Mouse (Mus musculus) midbrain, embryonic 10.5 days (tissue): ENCODE data around the gene Cacna1d. TPM values are rescaled to one million over a fixed set of nuclear protein-coding genes. Genes with fewer than 3 reads are reported as not detected.

ENCODE experiments used
- DNase-seq: peaks from one replicate; pipeline ENCODE4 v3.0.0-alpha.2; 2017; ENCODE audit warnings: low spot score
- H3K27ac ChIP-seq: fragments of 300-500 bp; sonication (generic); replicated peaks from 2 replicates; pipeline ENCODE4 v1.5.1; 2016; ENCODE audit warnings: mild to moderate bottlenecking
- H3K27me3 ChIP-seq: fragments of 300-500 bp; sonication (generic); 2 replicates; pipeline ENCODE4 v1.6.1; 2016; ENCODE audit warnings: low read depth, mild to moderate bottlenecking; ENCODE audit not compliant: poor library complexity, severe bottlenecking
- H3K36me3 ChIP-seq: fragments of 300-500 bp; sonication (generic); 2 replicates; pipeline ENCODE4 v1.6.1; 2016; ENCODE audit warnings: mild to moderate bottlenecking, moderate library complexity
- H3K4me1 ChIP-seq: fragments of 300-500 bp; sonication (generic); 2 replicates; pipeline ENCODE4 v1.6.1; 2016
- H3K4me3 ChIP-seq: fragments of 300-500 bp; sonication (generic); 2 replicates; pipeline ENCODE4 v1.5.1; 2016; ENCODE audit warnings: mild to moderate bottlenecking, moderate library complexity
- H3K9me3 ChIP-seq: fragments of 300-500 bp; sonication (generic); replicated peaks from 2 replicates; pipeline ENCODE4 v1.6.1; 2016; ENCODE audit warnings: mild to moderate bottlenecking
- WGBS: fragments of 180-500 bp; shearing (Covaris S2); methylation state at CpG from one replicate; pipeline ENCODE4 v1.1.7; 2016; 5-methylcytosine and 5-hydroxymethylcytosine counted together
- polyA plus RNA-seq: library from polyadenylated mRNA; unstranded; fragments of >200 nt; fragmentation: Nextera tagmentation; extraction: Ambion mirVana; gene quantifications from 2 replicates; pipeline ENCODE4 v1.2.1, GENCODE M21; 2016

The Cacna1d gene
- polyA plus RNA-seq, result 0.90 and 1.3 TPM in 2 replicates

- no peaks in the 10 kb centered on the region for H3K9me3 ChIP-seq
Observed at GRCm38 (mm10) chr14:30491342-30491741, at the start of gene Cacna1d. TSS of gene Cacna1d (minus strand) at chr14:30491455.

GRCm38 (mm10) chr14:30533780-30534450 lies 42.7 kb upstream of the Cacna1d start:
- WGBS, result 87% methylated on average over 6 of the region's 6 CpGs
- 0 out of 2 replicates have a peak, but pooled peaks cover 4% of the 10 kb centered on the region for H3K4me1 ChIP-seq
- no peaks in the 10 kb centered on the region for H3K9me3 ChIP-seq
- H3K27ac ChIP-seq, result no peak overlapping the region
- H3K4me3 ChIP-seq, result no peak overlapping the region
- H3K36me3 ChIP-seq, result peaks cover 5% of the 10 kb centered on the region; the same call in 1 of the 2 replicates
- no peaks in the 10 kb centered on the region for H3K27me3 ChIP-seq
- no peak for DNase-seq

More at GRCm38 (mm10) chr14:30491342-30491741, at the start of gene Cacna1d:
- H3K36me3 ChIP-seq, result peaks cover 95% of the 10 kb centered on the region
- no peak within 1 kb of the TSS for H3K27ac ChIP-seq
- H3K4me1 ChIP-seq, result no peaks in the 10 kb centered on the region
- DNase-seq, result no peak
- H3K27me3 ChIP-seq, result no peaks in the 10 kb centered on the region
- 87% methylated on average over 9 of the region's 9 CpGs for WGBS
- H3K4me3 ChIP-seq, result no peak within 1 kb of the TSS

- no peaks in the 10 kb centered on the region for H3K4me1 ChIP-seq
- no peak overlapping the region for H3K4me3 ChIP-seq
- H3K9me3 ChIP-seq, result no peaks in the 10 kb centered on the region
- H3K27ac ChIP-seq, result no peak overlapping the region
- peaks cover 23% of the 10 kb centered on the region for H3K36me3 ChIP-seq
- no peak for DNase-seq
- no peaks in the 10 kb centered on the region for H3K27me3 ChIP-seq
- WGBS, result 91% methylated on average over 6 of the region's 6 CpGs
Observed at GRCm38 (mm10) chr14:30531896-30532295, 40.6 kb upstream of the Cacna1d start.

GRCm38 (mm10) chr14:30531431-30531830 lies 40.2 kb upstream of the Cacna1d start:
- no peaks in the 10 kb centered on the region for H3K4me1 ChIP-seq
- DNase-seq, result no peak
- peaks cover 28% of the 10 kb centered on the region for H3K36me3 ChIP-seq
- WGBS, result 92% methylated on average over 5 of the region's 5 CpGs
- no peak overlapping the region for H3K27ac ChIP-seq
- H3K27me3 ChIP-seq, result no peaks in the 10 kb centered on the region
- H3K4me3 ChIP-seq, result no peak overlapping the region
- no peaks in the 10 kb centered on the region for H3K9me3 ChIP-seq

- no peak for DNase-seq
- Histone ChIP-seq H3K36me3 (peaks cover 34% of the 10 kb centered on the region), H3K4me3 (no peak overlapping the region), H3K27me3 (no peaks in the 10 kb centered on the region), H3K9me3 (no peaks in the 10 kb centered on the region), H3K4me1 (no peaks in the 10 kb centered on the region), H3K27ac (no peak overlapping the region)
- WGBS, result 73% methylated on average over 8 of the region's 8 CpGs
Observed at GRCm38 (mm10) chr14:30530726-30531269, 39.5 kb upstream of the Cacna1d start.

GRCm38 (mm10) chr14:30529454-30529853 lies 38.2 kb upstream of the Cacna1d start:
- 94% methylated on average over 12 of the region's 12 CpGs for WGBS
- no peak for DNase-seq
- H3K27ac ChIP-seq, result no peak overlapping the region
- no peaks in the 10 kb centered on the region for H3K9me3 ChIP-seq
- no peaks in the 10 kb centered on the region for H3K27me3 ChIP-seq
- peaks cover 48% of the 10 kb centered on the region for H3K36me3 ChIP-seq
- no peak overlapping the region for H3K4me3 ChIP-seq
- H3K4me1 ChIP-seq, result no peaks in the 10 kb centered on the region

- Histone ChIP-seq H3K27me3 (no peaks in the 10 kb centered on the region), H3K4me3 (no peak overlapping the region), H3K4me1 (no peaks in the 10 kb centered on the region), H3K36me3 (peaks cover 53% of the 10 kb centered on the region), H3K27ac (no peak overlapping the region), H3K9me3 (no peaks in the 10 kb centered on the region)
- DNase-seq, result no peak
- WGBS, result 88% methylated on average over 5 of the region's 5 CpGs
Observed at GRCm38 (mm10) chr14:30528961-30529360, 37.7 kb upstream of the Cacna1d start.

- DNase-seq, result no peak
- Histone ChIP-seq H3K36me3 (peaks cover 59% of the 10 kb centered on the region), H3K9me3 (no peaks in the 10 kb centered on the region), H3K27me3 (no peaks in the 10 kb centered on the region), H3K27ac (no peak overlapping the region), H3K4me3 (no peak overlapping the region), H3K4me1 (no peaks in the 10 kb centered on the region)
- 86% methylated on average over 10 of the region's 10 CpGs for WGBS
Observed at GRCm38 (mm10) chr14:30528392-30528791, 37.1 kb upstream of the Cacna1d start.

GRCm38 (mm10) chr14:30523356-30523755 lies 32.1 kb upstream of the Cacna1d start:
- Histone ChIP-seq H3K4me3 (no peak overlapping the region), H3K9me3 (no peaks in the 10 kb centered on the region), H3K27me3 (no peaks in the 10 kb centered on the region), H3K4me1 (no peaks in the 10 kb centered on the region), H3K36me3 (peaks cover 98% of the 10 kb centered on the region), H3K27ac (no peak overlapping the region)
- 85% methylated on average over 6 of the region's 6 CpGs for WGBS
- DNase-seq, result no peak

GRCm38 (mm10) chr14:30519323-30519722 lies 28.1 kb upstream of the Cacna1d start:
- Histone ChIP-seq H3K36me3 (peaks cover 95% of the 10 kb centered on the region), H3K27me3 (no peaks in the 10 kb centered on the region), H3K27ac (no peak overlapping the region), H3K4me3 (no peak overlapping the region), H3K9me3 (no peaks in the 10 kb centered on the region), H3K4me1 (no peaks in the 10 kb centered on the region)
- WGBS, result 91% methylated on average over 5 of the region's 5 CpGs
- DNase-seq, result no peak

- Histone ChIP-seq H3K27me3 (no peaks in the 10 kb centered on the region), H3K9me3 (no peaks in the 10 kb centered on the region), H3K27ac (no peak overlapping the region), H3K4me3 (no peak overlapping the region), H3K36me3 (peaks cover 94% of the 10 kb centered on the region), H3K4me1 (no peaks in the 10 kb centered on the region)
- 91% methylated on average over 13 of the region's 13 CpGs for WGBS
- DNase-seq, result no peak
Observed at GRCm38 (mm10) chr14:30515931-30516723, 24.9 kb upstream of the Cacna1d start.

- WGBS, result 94% methylated on average over 5 of the region's 5 CpGs
- Histone ChIP-seq H3K27ac (no peak overlapping the region), H3K4me3 (no peak overlapping the region), H3K9me3 (no peaks in the 10 kb centered on the region), H3K36me3 (peaks cover 89% of the 10 kb centered on the region), H3K27me3 (no peaks in the 10 kb centered on the region), H3K4me1 (no peaks in the 10 kb centered on the region)
- no peak for DNase-seq
Observed at GRCm38 (mm10) chr14:30512896-30513295, 21.6 kb upstream of the Cacna1d start.
